Mouse (Mus musculus): ENCODE measurements at regions not wholly inside any gene's neighbourhood (a gene's known extent, or its start where the extent isn't known, plus 50 kb on each side); places are given as distances from the start of the nearest gene placed in this dataset.

- DNase-seq (ENCODE audit: low spot score in 2 of 2): no peak
Measured at GRCm38 (mm10) chr2:166236102-166236501, 80.6 kb upstream of the Sulf2 start.

- DNase-seq (ENCODE audit: low spot score in 2 of 2): no peak
Measured at GRCm38 (mm10) chr2:166234579-166235212, 79.2 kb upstream of the Sulf2 start.

- no peak for DNase-seq (ENCODE audit: low spot score in 2 of 2)
Measured at GRCm38 (mm10) chr2:166233246-166233645, 77.8 kb upstream of the Sulf2 start.

GRCm38 (mm10) chr2:166232376-166232775 is 76.9 kb upstream of the Sulf2 start:
- no peak for DNase-seq (ENCODE audit: low spot score in 2 of 2)

DNA sequence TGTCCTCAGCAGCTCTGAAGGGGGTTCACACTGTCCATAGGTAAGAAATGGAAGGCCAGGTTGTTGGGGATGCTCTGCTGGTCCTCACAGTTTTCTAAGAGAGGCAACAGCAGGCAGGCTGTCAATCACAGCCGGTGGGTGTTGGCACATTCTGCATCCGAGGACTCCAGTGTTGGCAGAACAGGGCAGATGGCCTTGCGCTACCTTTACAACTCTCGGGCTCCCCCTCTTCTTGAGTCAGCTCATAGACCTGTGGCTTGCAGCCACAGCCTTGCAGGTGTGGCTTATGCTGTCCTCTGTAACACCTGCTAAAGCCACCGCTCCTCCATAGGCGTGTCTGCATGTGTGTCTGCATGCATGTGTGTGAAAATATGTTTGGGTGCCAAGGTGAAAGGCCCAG is 75.2 kb upstream of the Sulf2 start:
- DNase-seq (ENCODE audit: low spot score in 2 of 2): no peak

GRCm38 (mm10) chr2:166228356-166228755 is 72.9 kb upstream of the Sulf2 start:
- no peak for DNase-seq (ENCODE audit: low spot score in 2 of 2)

DNA sequence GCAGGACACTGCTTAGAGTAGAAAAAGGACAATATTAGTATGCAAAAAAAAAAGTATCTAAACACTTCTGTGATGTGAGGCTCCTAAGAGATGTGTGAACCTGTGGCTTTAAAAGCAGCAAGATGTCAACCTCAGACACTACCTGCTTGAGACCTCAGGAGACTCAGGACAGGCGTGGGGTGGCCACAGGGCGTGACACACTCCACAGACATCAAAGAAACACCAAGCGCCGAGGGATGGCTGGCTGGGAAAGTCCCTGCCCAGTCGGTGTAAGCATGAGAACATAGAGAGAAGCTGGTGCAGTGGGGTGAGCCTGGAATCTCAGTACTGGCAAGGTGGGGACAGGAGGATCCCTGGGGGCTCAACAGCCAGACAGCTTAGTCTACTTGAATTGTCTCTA is 72.0 kb upstream of the Sulf2 start:
- no peak for DNase-seq (ENCODE audit: low spot score in 2 of 2)

GRCm38 (mm10) chr2:166226929-166227328 is 71.5 kb upstream of the Sulf2 start:
- no peak for DNase-seq (ENCODE audit: low spot score in 2 of 2)

GRCm38 (mm10) chr2:166226331-166226730 is 70.9 kb upstream of the Sulf2 start:
- DNase-seq (ENCODE audit: low spot score in 2 of 2): no peak

- DNase-seq (ENCODE audit: low spot score in 2 of 2): no peak
Measured at GRCm38 (mm10) chr2:166225354-166225753, 69.9 kb upstream of the Sulf2 start.

- DNase-seq (ENCODE audit: low spot score in 2 of 2): no peak
Measured at GRCm38 (mm10) chr2:166218783-166219182, 63.3 kb upstream of the Sulf2 start.

GRCm38 (mm10) chr2:166216512-166216865 is 61.0 kb upstream of the Sulf2 start:
- no peak for DNase-seq (ENCODE audit: low spot score in 2 of 2)

GRCm38 (mm10) chr2:166215610-166216511 is 60.4 kb upstream of the Sulf2 start:
- no peak for DNase-seq (ENCODE audit: low spot score in 2 of 2)

- DNase-seq (ENCODE audit: low spot score in 2 of 2): no peak
Measured at GRCm38 (mm10) chr2:166215191-166215590, 59.7 kb upstream of the Sulf2 start.

GRCm38 (mm10) chr2:166207145-166207508 is 51.7 kb upstream of the Sulf2 start:
- DNase-seq (ENCODE audit: low spot score in 2 of 2): no peak

DNA sequence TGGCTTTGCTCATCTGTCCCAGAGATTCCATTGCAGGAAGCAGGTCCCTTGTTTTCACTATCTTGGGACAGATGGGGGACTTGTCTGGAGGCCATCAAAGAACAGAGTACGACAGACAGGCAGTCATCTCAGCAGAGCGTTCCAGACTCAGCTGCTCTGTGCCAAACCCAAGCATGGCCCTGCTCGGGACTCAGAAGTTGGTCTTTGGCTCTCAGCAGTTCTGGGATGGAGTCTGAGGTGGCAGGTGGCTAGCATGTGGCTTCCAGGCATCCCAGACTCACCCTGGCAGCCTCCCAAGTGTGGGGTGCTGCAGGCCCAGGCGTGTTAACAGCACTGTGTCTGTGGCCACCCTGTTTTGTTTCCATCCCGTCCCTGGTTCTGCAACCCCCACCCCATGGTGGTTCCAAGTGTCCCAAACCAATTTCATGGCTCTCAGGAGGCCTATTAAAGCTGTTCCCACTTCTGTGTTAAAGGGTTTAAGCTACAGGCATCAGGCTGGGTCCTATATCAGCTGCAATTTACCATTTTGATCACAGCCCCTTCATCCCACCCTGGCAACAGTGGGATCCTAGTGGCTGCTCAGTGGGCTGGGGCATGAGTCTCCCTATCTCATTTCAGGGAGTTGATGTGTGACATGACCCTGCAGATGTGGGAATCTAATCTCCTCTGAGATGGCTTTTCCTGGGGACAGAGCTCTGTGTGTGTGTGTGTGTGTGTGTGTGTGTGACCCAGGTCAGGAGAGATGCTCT is 51.1 kb upstream of the Sulf2 start:
- no peak for DNase-seq (ENCODE audit: low spot score in 2 of 2)

All from spleen, postnatal 10 days (tissue).